Mouse (Mus musculus): Measurements from ENCODE around the gene Ccdc158. TPM values are rescaled to one million over a fixed set of nuclear protein-coding genes. Genes with fewer than 3 reads are reported as not detected.
A peak's percentile ranks its signal among the peaks of the same experiment; 100 is the strongest.

Ccdc158 gene
- polyA plus RNA-seq, 1 experiment from 2014 or later, result 1.1 TPM

- Histone ChIP-seq H3K4me3 (ENCODE audit: low read length) (no peak overlapping the region), H3K4me1 (ENCODE audit: control insufficient read depth, insufficient read depth, low read length) (peaks cover 6% of the 10 kb centered on the region; the same call in 1 of the 2 replicates), H3K9ac (ENCODE audit: low read depth, low read length) (no peak overlapping the region), H3K9me3 (ENCODE audit: control insufficient read depth, low read length) (0 out of 2 replicates have a peak, but pooled peaks cover 3% of the 10 kb centered on the region), H3K27ac (ENCODE audit: low read depth, low read length) (no peak overlapping the region), H3K27me3 (ENCODE audit: control insufficient read depth, insufficient read depth, low read length) (no peaks in the 10 kb centered on the region), H3K4me2 (replicated peaks; ENCODE audit: low read depth, low read length) (no peak overlapping the region), H3K36me3 (ENCODE audit: control insufficient read depth, insufficient read depth, low read length) (no peaks in the 10 kb centered on the region)
- ATAC-seq (ENCODE audit: low FRiP score, low TSS enrichment), result no peak
- 96% methylated on average over 3 of the region's 3 CpGs for WGBS
Measured at GRCm38 (mm10) chr5:92693744-92694143, 18.7 kb upstream of the Ccdc158 start.

GRCm38 (mm10) chr5:92692206-92693007 lies 17.3 kb upstream of the Ccdc158 start:
- Histone ChIP-seq H3K4me3 (ENCODE audit: low read length) (no peak overlapping the region), H3K4me1 (ENCODE audit: control insufficient read depth, insufficient read depth, low read length) (no peaks in the 10 kb centered on the region), H3K36me3 (ENCODE audit: control insufficient read depth, insufficient read depth, low read length) (no peaks in the 10 kb centered on the region), H3K9me3 (ENCODE audit: control insufficient read depth, low read length) (0 out of 2 replicates have a peak, but pooled peaks cover 3% of the 10 kb centered on the region), H3K9ac (ENCODE audit: low read depth, low read length) (no peak overlapping the region), H3K4me2 (replicated peaks; ENCODE audit: low read depth, low read length) (no peak overlapping the region), H3K27ac (ENCODE audit: low read depth, low read length) (no peak overlapping the region), H3K27me3 (ENCODE audit: control insufficient read depth, insufficient read depth, low read length) (no peaks in the 10 kb centered on the region)
- WGBS, result 61% methylated on average over 16 of the region's 16 CpGs
- ATAC-seq (ENCODE audit: low FRiP score, low TSS enrichment), result 0 out of 2 replicates have a peak, but pooled peaks have one; percentile 28

GRCm38 (mm10) chr5:92688569-92688968 lies 13.5 kb upstream of the Ccdc158 start:
- 91% methylated on average over 9 of the region's 9 CpGs for WGBS

DNA sequence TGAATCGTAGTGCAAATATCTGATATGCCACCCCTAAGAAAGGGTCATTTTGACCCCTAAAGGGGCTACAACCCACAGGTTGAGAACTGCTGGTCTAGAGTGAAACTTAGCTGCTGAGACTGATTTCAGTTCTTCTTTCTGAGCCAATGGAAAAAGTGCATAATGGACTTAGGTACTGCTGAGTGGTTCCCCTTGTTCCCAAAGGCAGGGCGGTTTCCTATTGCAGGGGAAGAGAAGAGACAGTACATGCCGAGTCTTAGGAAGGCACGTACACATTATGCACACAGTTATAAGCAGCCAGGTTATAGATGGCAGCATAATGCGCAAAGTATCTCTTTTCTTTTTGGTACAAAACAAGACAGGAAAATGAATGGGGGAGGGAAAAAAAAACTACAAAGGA lies 13.1 kb upstream of the Ccdc158 start:
- no peak overlapping the region for H3K4me3 ChIP-seq (ENCODE audit: low read length)
- no peak overlapping the region for H3K27ac ChIP-seq (ENCODE audit: low read depth, low read length)
- no peaks in the 10 kb centered on the region; the same call in 1 of the 2 replicates for H3K4me1 ChIP-seq (ENCODE audit: control insufficient read depth, insufficient read depth, low read length)
- no peak for ATAC-seq (ENCODE audit: low FRiP score, low TSS enrichment)
- no peaks in the 10 kb centered on the region for H3K36me3 ChIP-seq (ENCODE audit: control insufficient read depth, insufficient read depth, low read length)
- no peak overlapping the region for H3K9ac ChIP-seq (ENCODE audit: low read depth, low read length)
- 86% methylated on average over 5 of the region's 5 CpGs for WGBS
- no peak overlapping the region for H3K4me2 ChIP-seq (replicated peaks; ENCODE audit: low read depth, low read length)
- peaks cover 6% of the 10 kb centered on the region; the same call in 1 of the 2 replicates for H3K27me3 ChIP-seq (ENCODE audit: control insufficient read depth, insufficient read depth, low read length)
- H3K9me3 ChIP-seq (ENCODE audit: control insufficient read depth, low read length), result 0 out of 2 replicates have a peak, but pooled peaks cover 3% of the 10 kb centered on the region

More at GRCm38 (mm10) chr5:92688569-92688968, 13.5 kb upstream of the Ccdc158 start:
- no peak overlapping the region for H3K9ac ChIP-seq (ENCODE audit: low read depth, low read length)
- H3K36me3 ChIP-seq (ENCODE audit: control insufficient read depth, insufficient read depth, low read length), result no peaks in the 10 kb centered on the region
- peaks cover 1% of the 10 kb centered on the region; the same call in 1 of the 2 replicates for H3K27me3 ChIP-seq (ENCODE audit: control insufficient read depth, insufficient read depth, low read length)
- no peaks in the 10 kb centered on the region; the same call in 1 of the 2 replicates for H3K4me1 ChIP-seq (ENCODE audit: control insufficient read depth, insufficient read depth, low read length)
- H3K4me2 ChIP-seq (replicated peaks; ENCODE audit: low read depth, low read length), result no peak overlapping the region
- no peak for ATAC-seq (ENCODE audit: low FRiP score, low TSS enrichment)
- H3K9me3 ChIP-seq (ENCODE audit: control insufficient read depth, low read length), result 0 out of 2 replicates have a peak, but pooled peaks cover 3% of the 10 kb centered on the region
- H3K27ac ChIP-seq (ENCODE audit: low read depth, low read length), result no peak overlapping the region
- no peak overlapping the region for H3K4me3 ChIP-seq (ENCODE audit: low read length)

DNA sequence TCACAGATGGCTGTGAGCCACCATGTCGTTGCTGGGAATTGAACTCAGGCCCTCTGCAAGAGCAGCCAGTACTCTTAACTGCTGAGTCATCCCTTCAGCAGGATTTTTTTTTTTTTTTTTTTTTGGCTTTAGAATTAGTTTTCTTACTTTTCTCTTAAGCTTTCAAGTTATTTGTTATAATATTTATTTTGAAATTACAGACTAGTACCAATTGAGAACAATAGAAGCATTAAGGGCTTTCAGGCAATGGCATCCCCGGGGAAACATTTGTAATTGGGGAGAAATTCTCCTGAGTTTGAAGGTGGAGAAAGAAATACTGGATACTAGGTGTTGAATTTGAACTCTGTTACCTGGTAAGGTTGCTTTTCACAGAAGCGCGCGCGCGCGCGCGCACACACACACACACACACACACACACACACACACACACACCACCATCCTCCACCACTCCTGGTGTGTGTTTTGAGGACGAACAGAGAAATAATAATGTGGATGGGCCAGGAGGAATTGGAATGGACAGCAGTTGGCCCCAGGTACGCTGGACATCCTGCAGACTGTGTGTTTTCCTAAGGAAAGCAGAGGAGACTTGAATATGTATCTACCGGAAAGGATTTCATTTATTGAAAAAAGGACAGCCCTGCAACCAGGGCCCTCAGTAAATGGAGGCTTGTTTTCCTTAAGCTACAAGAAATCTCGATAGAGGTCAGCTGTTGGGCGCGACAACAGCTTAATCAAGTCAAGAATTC lies 9.8 kb upstream of the Ccdc158 start:
- no peak for ATAC-seq (ENCODE audit: low FRiP score, low TSS enrichment)
- no peak overlapping the region for H3K9ac ChIP-seq (ENCODE audit: low read depth, low read length)
- 92% methylated on average over 16 of the region's 16 CpGs for WGBS

GRCm38 (mm10) chr5:92683871-92684475 lies 8.9 kb upstream of the Ccdc158 start:
- Histone ChIP-seq H3K4me3 (ENCODE audit: low read length) (peak overlapping the region; percentile 44), H3K4me2 (replicated peaks; ENCODE audit: low read depth, low read length) (peak overlapping the region; percentile 89), H3K9me3 (ENCODE audit: control insufficient read depth, low read length) (0 out of 2 replicates have a peak, but pooled peaks cover 2% of the 10 kb centered on the region), H3K36me3 (ENCODE audit: control insufficient read depth, insufficient read depth, low read length) (no peaks in the 10 kb centered on the region), H3K27me3 (ENCODE audit: control insufficient read depth, insufficient read depth, low read length) (peaks cover 6% of the 10 kb centered on the region; the same call in 1 of the 2 replicates), H3K27ac (ENCODE audit: low read depth, low read length) (no peak overlapping the region), H3K9ac (ENCODE audit: low read depth, low read length) (no peak overlapping the region), H3K4me1 (ENCODE audit: control insufficient read depth, insufficient read depth, low read length) (no peaks in the 10 kb centered on the region; the same call in 1 of the 2 replicates)
- WGBS, result 20% methylated on average over 9 of the region's 9 CpGs
- no peak for ATAC-seq (ENCODE audit: low FRiP score, low TSS enrichment)

More for the DNA sequence above, 9.8 kb upstream of the Ccdc158 start:
- H3K9me3 ChIP-seq (ENCODE audit: control insufficient read depth, low read length), result 0 out of 2 replicates have a peak, but pooled peaks cover 3% of the 10 kb centered on the region
- H3K4me3 ChIP-seq (ENCODE audit: low read length), result no peak overlapping the region
- peaks cover 6% of the 10 kb centered on the region; the same call in 1 of the 2 replicates for H3K27me3 ChIP-seq (ENCODE audit: control insufficient read depth, insufficient read depth, low read length)
- no peaks in the 10 kb centered on the region; the same call in 1 of the 2 replicates for H3K4me1 ChIP-seq (ENCODE audit: control insufficient read depth, insufficient read depth, low read length)
- no peaks in the 10 kb centered on the region for H3K36me3 ChIP-seq (ENCODE audit: control insufficient read depth, insufficient read depth, low read length)
- no peak overlapping the region for H3K27ac ChIP-seq (ENCODE audit: low read depth, low read length)
- no peak overlapping the region for H3K4me2 ChIP-seq (replicated peaks; ENCODE audit: low read depth, low read length)

GRCm38 (mm10) chr5:92683351-92683807 lies 8.3 kb upstream of the Ccdc158 start, which contains the start of gene Shroom3:
Gene Shroom3 (plus strand): TSS chr5:92683435.
- Histone ChIP-seq H3K4me1 (ENCODE audit: control insufficient read depth, insufficient read depth, low read length) (no peaks in the 10 kb centered on the region; the same call in 1 of the 2 replicates), H3K27ac (ENCODE audit: low read depth, low read length) (no peak within 1 kb of the TSS), H3K9me3 (ENCODE audit: control insufficient read depth, low read length) (no peaks in the 10 kb centered on the region), H3K27me3 (ENCODE audit: control insufficient read depth, insufficient read depth, low read length) (peaks cover 6% of the 10 kb centered on the region; the same call in 1 of the 2 replicates), H3K36me3 (ENCODE audit: control insufficient read depth, insufficient read depth, low read length) (no peaks in the 10 kb centered on the region), H3K4me3 (ENCODE audit: low read length) (peak within 1 kb of the TSS; percentile 44), H3K9ac (ENCODE audit: low read depth, low read length) (peak within 1 kb of the TSS; percentile 50), H3K4me2 (replicated peaks; ENCODE audit: low read depth, low read length) (peak within 1 kb of the TSS; percentile 89)
- under 1% methylated on average over 26 of the region's 26 CpGs for WGBS
- ATAC-seq (ENCODE audit: low FRiP score, low TSS enrichment), result peak; percentile 54; the same call in 1 of the 2 replicates

DNA sequence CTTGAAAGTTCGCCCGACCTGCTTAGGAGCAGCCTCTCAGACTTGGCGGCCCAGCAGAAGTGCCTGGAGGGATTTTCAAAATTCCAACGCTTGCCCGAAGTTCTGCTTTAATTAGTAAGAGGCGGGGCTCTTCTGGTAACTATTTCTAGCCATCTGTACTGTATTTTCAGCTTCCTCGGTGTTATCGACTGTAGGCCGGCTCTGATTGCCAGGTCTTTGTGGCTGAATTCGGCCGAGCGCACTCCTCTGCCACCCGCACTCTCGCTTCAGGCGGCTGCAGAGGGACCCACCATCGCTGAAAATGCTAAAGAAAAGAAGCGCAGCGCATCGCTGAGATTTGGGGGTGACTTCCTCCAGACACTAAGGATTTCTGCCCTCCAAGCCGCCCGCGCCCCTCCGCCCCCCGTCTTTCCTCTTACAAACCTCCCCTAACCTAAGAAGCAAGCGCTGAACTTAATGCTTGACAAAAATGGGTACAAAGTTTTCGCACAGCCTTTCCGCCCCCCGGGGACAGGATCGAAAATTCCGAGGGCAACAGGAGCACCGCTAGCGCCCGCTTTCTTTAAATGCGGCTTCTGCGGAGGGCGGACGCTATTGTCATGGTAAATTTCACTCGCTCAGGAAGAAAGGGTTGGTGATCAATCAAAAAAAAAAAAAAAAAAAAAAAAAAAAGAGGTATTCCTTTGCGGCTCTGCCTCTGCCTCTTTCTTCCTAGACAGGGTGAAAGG lies 7.7 kb upstream of the Ccdc158 start:
- Histone ChIP-seq H3K4me3 (ENCODE audit: low read length) (peak overlapping the region; percentile 44), H3K27ac (ENCODE audit: low read depth, low read length) (no peak overlapping the region), H3K9ac (ENCODE audit: low read depth, low read length) (peak overlapping the region; percentile 50)

More for the DNA sequence above, 7.7 kb upstream of the Ccdc158 start:
- WGBS, result 2% methylated on average over 39 of the region's 39 CpGs
- Histone ChIP-seq H3K27me3 (ENCODE audit: control insufficient read depth, insufficient read depth, low read length) (peaks cover 6% of the 10 kb centered on the region; the same call in 1 of the 2 replicates), H3K4me2 (replicated peaks; ENCODE audit: low read depth, low read length) (peak overlapping the region; percentile 89), H3K36me3 (ENCODE audit: control insufficient read depth, insufficient read depth, low read length) (no peaks in the 10 kb centered on the region), H3K4me1 (ENCODE audit: control insufficient read depth, insufficient read depth, low read length) (no peaks in the 10 kb centered on the region; the same call in 1 of the 2 replicates), H3K9me3 (ENCODE audit: control insufficient read depth, low read length) (no peaks in the 10 kb centered on the region)
- ATAC-seq (ENCODE audit: low FRiP score, low TSS enrichment), result no peak

Data from kidney, embryonic 14.5 days (tissue).